ENCODE assay signal across 13 mouse cellular contexts in the genomic region with DNA sequence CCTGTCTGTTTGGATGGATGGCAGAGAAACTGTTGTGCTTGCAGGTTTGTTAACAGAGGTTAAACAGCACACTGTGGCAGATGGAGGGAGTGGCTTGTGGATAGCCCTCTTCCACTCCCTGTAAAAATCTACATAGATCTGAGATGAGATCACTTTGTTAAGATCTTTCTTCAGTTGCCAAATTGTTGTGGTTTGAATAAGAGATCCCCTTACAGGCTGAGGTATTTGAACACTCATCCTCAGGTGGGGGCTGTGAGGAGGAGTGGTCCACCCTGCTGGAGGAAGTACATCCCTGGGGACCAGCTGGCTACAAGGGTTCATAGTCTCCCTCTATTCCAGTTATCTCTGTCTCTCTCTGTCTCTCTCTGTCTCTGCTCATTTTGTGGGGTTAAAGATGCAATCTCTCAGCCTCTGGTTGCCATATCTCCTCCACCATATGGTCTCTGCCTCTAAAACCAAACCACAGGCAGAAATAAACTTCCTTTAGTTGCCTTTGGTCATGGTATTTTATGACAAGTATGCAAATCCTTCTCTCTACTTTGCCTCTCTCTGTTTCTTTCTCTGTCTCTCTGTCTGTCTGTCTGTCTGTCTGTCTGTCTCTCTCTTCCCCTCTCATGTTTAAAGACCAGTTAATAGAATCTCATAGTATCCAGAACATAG.
DNase-seq lines count a peak whose midpoint lies in the region; ATAC-seq and TF ChIP-seq lines count a peak whose summit lies in the region.
"Had no signal": no experiment of that assay in that cellular context is flagged by ENCODE, and none has a peak within 500 bp of the region (broad histone marks: within the 10 kb centered on the region; RNA-seq: fewer than 3 reads in every experiment).

No protein-coding gene starts in this region.

- H3K36me3 ChIP-seq in thymus, adult 2 months (ENCODE audit: control insufficient read depth, insufficient read depth, low read length), result no peaks in the 10 kb centered on the region
- no peaks in the 10 kb centered on the region for H3K36me3 ChIP-seq in splenic B cell, adult 2 months (ENCODE audit: control insufficient read depth, insufficient read depth, low read length, poor library complexity, severe bottlenecking)
- H3K36me3 ChIP-seq: heart, embryonic 10.5 days; hindbrain, embryonic 12.5 days had no signal

- no peak for TF ChIP-seq POLR2A in thymus, adult 2 months (IDR thresholded peaks at IDR 0.05; ENCODE audit: control insufficient read depth, extremely low read depth, insufficient read depth, low read length, poor library complexity)

- no peak overlapping the region for H3K4me3 ChIP-seq in thymus, adult 2 months (ENCODE audit: control insufficient read depth, insufficient read depth, low read length)
- H3K4me3 ChIP-seq: heart, embryonic 10.5 days; hindbrain, embryonic 12.5 days had no signal

- TF ChIP-seq CTCF in thymus, adult 2 months (IDR thresholded peaks at IDR 0.05; ENCODE audit: borderline replicate concordance, control insufficient read depth, extremely low read depth, insufficient read depth, low read length, poor library complexity), result no peak

- no peak for ATAC-seq in cerebellum, adult (ENCODE audit: insufficient number of reproducible peaks, low FRiP score, low TSS enrichment)

- no peaks in the 10 kb centered on the region for H3K27me3 ChIP-seq in thymus, adult 2 months (ENCODE audit: control insufficient read depth, insufficient read depth, low read length)
- no peaks in the 10 kb centered on the region for H3K27me3 ChIP-seq in splenic B cell, adult 2 months (ENCODE audit: control insufficient read depth, insufficient read depth, low read length, poor library complexity, severe bottlenecking)
- H3K27me3 ChIP-seq: hindbrain, embryonic 12.5 days had no signal

- DNase-seq in thymus, adult 2 months, result no peak
- DNase-seq in thymus, postnatal 10 days (ENCODE audit: low spot score in 2 of 2), result no peak
- peak; percentile 65 for DNase-seq in NIH3T3 (ENCODE audit: low read depth)
- DNase-seq in induced T-regulatory cell, adult 2 months (ENCODE audit: low read depth), result peak; percentile 58
- peak; percentile 58 for DNase-seq in splenic B cell, adult 2 months (ENCODE audit: low read depth, low spot score)
- DNase-seq in cerebellum, adult 18-20 months, result no peak
- DNase-seq in embryo, embryonic 10.5 days (ENCODE audit: low spot score), result no peak
- DNase-seq: kidney, postnatal 36 days; lung, postnatal 14 days; right cerebral cortex, adult 18-20 months had no signal

- peak overlapping the region; percentile 75 for H3K27ac ChIP-seq in thymus, adult 2 months (ENCODE audit: control insufficient read depth, insufficient read depth, low read length)
- H3K27ac ChIP-seq: heart, embryonic 10.5 days; hindbrain, embryonic 12.5 days had no signal

- H3K4me1 ChIP-seq in thymus, adult 2 months (replicated peaks; ENCODE audit: control insufficient read depth, insufficient read depth, low read length), result peaks cover 35% of the 10 kb centered on the region
- H3K4me1 ChIP-seq: heart, embryonic 10.5 days had no signal

Comparison
In these comparisons a context has a peak if more than half of its experiments do, and no peak if none do; other contexts are left out.
1. DNase-seq: peak in NIH3T3 (single experiment), induced T-regulatory cell, adult 2 months (single experiment) and splenic B cell, adult 2 months (single experiment); none in thymus, adult 2 months (single experiment), thymus, postnatal 10 days (0 of 2), cerebellum, adult 18-20 months (0 of 2) and embryo, embryonic 10.5 days (single experiment).